Mouse (Mus musculus) neural tube, embryonic 14.5 days (tissue): ENCODE data around the gene Rufy3. TPM values are rescaled to one million over a fixed set of nuclear protein-coding genes. Genes with fewer than 3 reads are reported as not detected.

Experiments used
- ATAC-seq: fragments of 200-750 bp; cut with Nextera tagmentation; 2 replicates; pipeline ENCODE4 v1.8.0; 2017; ENCODE audit warnings: low read depth, mild to moderate bottlenecking, moderate TSS enrichment, moderate library complexity
- H3K27ac ChIP-seq: fragments of 300-500 bp; sonication (generic); 2 replicates; pipeline ENCODE4 v1.5.1; 2014; ENCODE audit warnings: low read depth, mild to moderate bottlenecking, control low read depth, low read length, moderate library complexity, mixed read lengths
- H3K27me3 ChIP-seq: fragments of 300-500 bp; sonication (generic); 2 replicates; pipeline ENCODE4 v1.6.1; 2014; ENCODE audit warnings: low read length; ENCODE audit not compliant: control insufficient read depth, insufficient read depth
- H3K36me3 ChIP-seq: fragments of 300-500 bp; sonication (generic); 2 replicates; pipeline ENCODE4 v1.6.1; 2014; ENCODE audit warnings: low read length, mixed read lengths; ENCODE audit not compliant: control insufficient read depth, insufficient read depth
- H3K4me1 ChIP-seq: fragments of 300-500 bp; sonication (generic); 2 replicates; pipeline ENCODE4 v1.6.1; 2014; ENCODE audit warnings: low read length; ENCODE audit not compliant: control insufficient read depth, insufficient read depth
- H3K4me2 ChIP-seq: fragments of 300-500 bp; sonication (generic); 2 replicates; pipeline ENCODE4 v1.6.1; 2014; ENCODE audit warnings: mild to moderate bottlenecking, low read depth, low read length, control low read depth
- H3K4me3 ChIP-seq: fragments of 300-500 bp; sonication (generic); 2 replicates; pipeline ENCODE4 v1.5.1; 2014; ENCODE audit warnings: low read depth, low read length, control low read depth, mixed read lengths
- H3K9ac ChIP-seq: fragments of 300-500 bp; sonication (generic); replicated peaks from 2 replicates; pipeline ENCODE4 v1.6.1; 2014; ENCODE audit warnings: low read depth, mild to moderate bottlenecking, control low read depth, low read length, mixed read lengths
- H3K9me3 ChIP-seq: fragments of 300-500 bp; sonication (generic); 2 replicates; pipeline ENCODE4 v1.6.1; 2016; ENCODE audit warnings: low read length; ENCODE audit not compliant: control insufficient read depth
- WGBS: fragments of 180-500 bp; shearing (Covaris S2); extraction: QIAGEN DNeasy Blood & Tissue Kit; methylation state at CpG from one replicate; pipeline ENCODE4 v1.1.7; 2014; 5-methylcytosine and 5-hydroxymethylcytosine counted together
- polyA plus RNA-seq: library from polyadenylated mRNA; unstranded; fragments of >200 nt; fragmentation: Nextera tagmentation; extraction: Ambion mirVana; gene quantifications from 2 replicates; pipeline ENCODE4 v1.2.1, GENCODE M21; 2014

The Rufy3 gene
- polyA plus RNA-seq, 1 experiment from 2014 or later: 300 TPM

DNA sequence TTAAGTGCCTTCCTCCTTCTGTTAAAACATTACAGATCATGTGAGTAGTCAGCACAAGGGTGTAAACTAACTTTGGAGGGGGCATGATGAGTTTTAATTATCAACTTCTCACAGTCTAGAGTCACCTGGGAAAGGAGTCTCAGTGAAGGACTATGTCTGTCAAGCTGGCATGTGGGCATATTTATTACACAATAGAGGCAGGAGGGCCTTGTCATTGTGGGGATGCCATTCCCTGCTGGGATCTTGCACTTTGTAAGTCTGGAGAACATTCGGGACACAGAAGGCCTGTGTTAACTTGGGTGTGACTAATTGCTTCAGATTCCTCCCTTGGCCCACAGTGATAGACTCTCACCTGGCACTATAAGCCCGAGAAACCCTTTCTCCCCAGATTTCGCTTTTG lies 4.7 kb downstream of the Rufy3 start:
- Histone ChIP-seq H3K4me2 (no peak overlapping the region), H3K36me3 (no peaks in the 10 kb centered on the region), H3K27ac (no peak overlapping the region), H3K27me3 (no peaks in the 10 kb centered on the region), H3K9ac (no peak overlapping the region), H3K4me3 (no peak overlapping the region), H3K9me3 (no peaks in the 10 kb centered on the region), H3K4me1 (0 out of 2 replicates have a peak, but pooled peaks cover 3% of the 10 kb centered on the region)
- no peak for ATAC-seq
- 67% methylated on average over 3 of the region's 3 CpGs for WGBS

GRCm38 (mm10) chr5:88574829-88575228 lies 10.0 kb downstream of the Rufy3 start:
- Histone ChIP-seq H3K4me3 (no peak overlapping the region), H3K36me3 (no peaks in the 10 kb centered on the region), H3K27ac (no peak overlapping the region), H3K4me1 (no peaks in the 10 kb centered on the region), H3K9ac (no peak overlapping the region), H3K4me2 (no peak overlapping the region), H3K9me3 (no peaks in the 10 kb centered on the region), H3K27me3 (no peaks in the 10 kb centered on the region)
- 87% methylated on average over 3 of the region's 3 CpGs for WGBS
- ATAC-seq: no peak

DNA sequence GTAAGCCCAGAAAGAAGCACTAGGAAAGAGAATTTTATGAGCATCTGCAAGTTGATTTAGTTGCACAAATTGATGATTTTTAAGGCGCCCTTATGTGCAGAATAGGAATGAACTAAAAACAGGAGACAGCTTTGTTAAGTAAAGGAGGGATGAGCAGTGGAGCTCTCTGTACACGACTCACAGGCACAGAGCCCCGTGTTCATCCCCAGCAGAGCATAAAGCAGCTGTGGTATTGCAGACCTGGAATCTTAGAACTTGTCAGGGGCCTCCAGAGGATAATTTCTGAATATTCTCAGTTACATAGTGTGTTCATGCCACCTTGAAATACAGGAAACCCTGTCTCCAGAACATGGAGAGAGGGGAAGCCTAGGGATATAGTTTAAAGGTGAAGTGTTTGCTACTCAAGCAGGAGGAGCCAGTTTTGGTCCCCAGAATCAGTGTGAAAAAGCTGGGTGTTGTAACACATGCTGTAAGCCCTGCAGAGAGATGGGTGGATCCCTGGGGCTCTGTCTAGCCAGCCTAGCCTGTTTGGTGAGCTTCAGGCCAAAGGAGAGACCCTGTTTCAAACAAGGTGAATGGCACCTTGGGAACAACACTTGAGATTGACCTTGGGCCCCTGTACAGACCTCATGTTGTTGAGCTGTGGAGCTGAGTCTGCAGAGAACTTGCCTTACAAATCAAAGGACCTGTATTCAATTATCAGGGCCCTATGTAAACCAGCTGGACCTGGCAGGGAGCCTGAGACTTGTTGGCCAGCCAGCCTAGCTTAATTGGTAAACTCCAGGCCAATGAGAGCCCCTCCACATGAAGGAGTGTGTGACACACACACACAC lies 10.9 kb downstream of the Rufy3 start:
- H3K9me3 ChIP-seq: no peaks in the 10 kb centered on the region

GRCm38 (mm10) chr5:88580681-88581080 lies 15.8 kb downstream of the Rufy3 start:
- no peaks in the 10 kb centered on the region for H3K36me3 ChIP-seq
- H3K4me3 ChIP-seq: no peak overlapping the region
- H3K27ac ChIP-seq: no peak overlapping the region
- 87% methylated on average over 10 of the region's 10 CpGs for WGBS
- no peaks in the 10 kb centered on the region for H3K9me3 ChIP-seq
- H3K4me2 ChIP-seq: no peak overlapping the region
- H3K27me3 ChIP-seq: no peaks in the 10 kb centered on the region
- H3K4me1 ChIP-seq: peaks cover 8% of the 10 kb centered on the region
- no peak for ATAC-seq
- H3K9ac ChIP-seq: no peak overlapping the region

More for the DNA sequence above, 10.9 kb downstream of the Rufy3 start:
- no peak for ATAC-seq
- no peak overlapping the region for H3K4me2 ChIP-seq
- H3K4me1 ChIP-seq: no peaks in the 10 kb centered on the region
- no peaks in the 10 kb centered on the region for H3K36me3 ChIP-seq
- WGBS: 74% methylated on average over 3 of the region's 3 CpGs
- H3K27ac ChIP-seq: no peak overlapping the region
- H3K9ac ChIP-seq: no peak overlapping the region
- no peak overlapping the region for H3K4me3 ChIP-seq
- no peaks in the 10 kb centered on the region for H3K27me3 ChIP-seq

- WGBS: 94% methylated on average over 6 of the region's 6 CpGs
- ATAC-seq: no peak
- Histone ChIP-seq H3K27me3 (no peaks in the 10 kb centered on the region), H3K36me3 (no peaks in the 10 kb centered on the region), H3K9me3 (no peaks in the 10 kb centered on the region), H3K4me3 (no peak overlapping the region), H3K4me2 (no peak overlapping the region), H3K27ac (no peak overlapping the region), H3K9ac (no peak overlapping the region), H3K4me1 (peaks cover 14% of the 10 kb centered on the region)
Measured at GRCm38 (mm10) chr5:88581343-88581742, 16.5 kb downstream of the Rufy3 start.

- peak; percentile 97 for ATAC-seq
- peak overlapping the region; percentile 75 for H3K9ac ChIP-seq
- WGBS: 25% methylated on average over 9 of the region's 9 CpGs
Measured at GRCm38 (mm10) chr5:88583271-88584031, 18.6 kb downstream of the Rufy3 start.

DNA sequence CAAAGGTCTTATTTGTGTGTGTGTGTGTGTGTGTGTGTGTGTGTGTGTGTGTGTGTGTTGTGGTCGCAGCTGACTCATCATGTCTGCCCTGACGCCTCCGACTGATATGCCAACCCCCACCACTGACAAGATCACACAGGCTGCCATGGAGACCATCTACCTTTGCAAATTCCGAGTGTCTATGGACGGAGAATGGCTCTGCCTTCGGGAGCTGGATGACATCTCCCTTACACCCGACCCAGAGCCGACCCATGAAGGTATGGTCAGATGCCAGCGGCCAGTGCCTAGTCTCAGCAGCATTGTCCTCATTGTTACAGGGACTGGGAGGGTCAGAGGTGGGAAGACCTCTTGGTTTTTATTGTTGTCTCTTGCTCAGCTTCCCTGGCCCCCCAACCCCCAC lies 19.2 kb downstream of the Rufy3 start:
- Histone ChIP-seq H3K4me3 (peak overlapping the region; percentile 63), H3K4me1 (peaks cover 38% of the 10 kb centered on the region), H3K9ac (peak overlapping the region; percentile 75), H3K9me3 (no peaks in the 10 kb centered on the region), H3K4me2 (peak overlapping the region; percentile 81), H3K36me3 (no peaks in the 10 kb centered on the region), H3K27ac (peak overlapping the region; percentile 80), H3K27me3 (no peaks in the 10 kb centered on the region)
- peak; percentile 66 for ATAC-seq
- WGBS: 7% methylated on average over 9 of the region's 9 CpGs

More at GRCm38 (mm10) chr5:88583271-88584031, 18.6 kb downstream of the Rufy3 start:
- Histone ChIP-seq H3K9me3 (no peaks in the 10 kb centered on the region), H3K27ac (peak overlapping the region; percentile 80), H3K4me1 (peaks cover 32% of the 10 kb centered on the region), H3K4me2 (peak overlapping the region; percentile 81), H3K36me3 (no peaks in the 10 kb centered on the region), H3K27me3 (no peaks in the 10 kb centered on the region), H3K4me3 (peak overlapping the region; percentile 63)

DNA sequence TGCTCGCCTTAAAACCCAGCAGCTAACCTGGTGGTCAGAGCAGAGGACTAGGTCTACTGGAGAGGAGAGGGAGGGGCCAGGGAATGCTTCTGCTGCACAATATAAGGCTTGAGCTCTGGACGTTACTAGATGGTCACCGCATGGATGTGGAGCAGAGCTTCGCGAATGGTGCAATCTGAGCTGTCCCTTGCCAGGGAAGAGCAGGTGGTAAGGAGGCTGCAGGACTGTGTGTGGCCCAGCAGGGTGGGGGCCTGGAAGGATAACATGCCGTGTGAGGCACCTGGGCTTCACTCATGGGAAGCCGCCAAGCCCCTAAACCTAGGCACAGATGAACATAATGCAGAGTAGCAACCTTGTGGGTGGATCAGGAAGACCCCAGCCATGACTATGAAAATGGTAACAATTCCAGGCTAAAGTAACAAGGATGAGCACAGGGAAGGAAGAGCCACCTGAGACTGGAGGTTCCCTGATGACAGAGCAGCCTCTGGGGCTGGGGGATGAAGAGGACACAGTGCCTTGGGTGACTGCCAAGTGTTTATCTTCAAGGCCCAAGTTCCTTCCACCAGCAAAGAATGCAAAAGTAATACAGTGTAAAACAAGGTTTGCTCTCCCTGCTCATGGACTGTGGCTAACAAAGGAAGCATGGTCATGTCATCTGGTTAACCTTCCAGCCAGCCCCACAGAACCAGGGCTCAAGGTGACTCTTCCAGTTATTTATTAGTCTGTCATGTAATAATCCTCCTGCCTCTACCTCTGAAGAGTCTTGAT lies 21.8 kb downstream of the Rufy3 start:
- Histone ChIP-seq H3K27me3 (no peaks in the 10 kb centered on the region), H3K4me1 (peaks cover 39% of the 10 kb centered on the region), H3K4me3 (peak overlapping the region; percentile 63), H3K9me3 (no peaks in the 10 kb centered on the region), H3K36me3 (no peaks in the 10 kb centered on the region), H3K27ac (no peak overlapping the region), H3K9ac (peak overlapping the region; percentile 18; the same call in 1 of the 2 replicates), H3K4me2 (peak overlapping the region; percentile 81)
- 59% methylated on average over 7 of the region's 7 CpGs for WGBS
- no peak for ATAC-seq
